In genomic region chr3:79329691-79330315, GRCm38 (mm10) we compare ENCODE assay signal across 28 mouse cellular contexts. TPM values are rescaled to one million over a fixed set of nuclear protein-coding genes. Genes with fewer than 3 reads are reported as not detected.
DNase-seq lines count a peak whose midpoint lies in the region; ATAC-seq and TF ChIP-seq lines count a peak whose summit lies in the region.
"Had no signal": no experiment of that assay in that cellular context is flagged by ENCODE, and none has a peak within 500 bp of the region (broad histone marks: within the 10 kb centered on the region; RNA-seq: fewer than 3 reads in every experiment).

No protein-coding gene starts in this region.

- peaks cover 35% of the 10 kb centered on the region for H3K4me1 ChIP-seq in forebrain, embryonic 10.5 days
- H3K4me1 ChIP-seq in forebrain, postnatal 0 days (ENCODE audit: insufficient read depth): peaks cover 2% of the 10 kb centered on the region
- peaks cover 4% of the 10 kb centered on the region; the same call in 1 of the 2 replicates for H3K4me1 ChIP-seq in midbrain, embryonic 16.5 days (ENCODE audit: control insufficient read depth, insufficient read depth, low read length)
- 0 out of 2 replicates have a peak, but pooled peaks cover 3% of the 10 kb centered on the region for H3K4me1 ChIP-seq in midbrain, postnatal 0 days (ENCODE audit: insufficient read depth, low read length)
- peaks cover 41% of the 10 kb centered on the region for H3K4me1 ChIP-seq in limb, embryonic 12.5 days (replicated peaks)

- TF ChIP-seq CTCF in forebrain, postnatal 0 days (IDR thresholded peaks at IDR 0.05; ENCODE audit: low read depth): no peak
- no peak for TF ChIP-seq CTCF in midbrain, postnatal 0 days (IDR thresholded peaks at IDR 0.05)

- no peak for DNase-seq in forebrain, embryonic 10.5 days (ENCODE audit: extremely low spot score, low spot score)
- DNase-seq in forebrain, postnatal 0 days: no peak
- no peak for DNase-seq in midbrain, postnatal 0 days (ENCODE audit: low spot score)
- DNase-seq in thymus, postnatal 10 days (ENCODE audit: low spot score in 2 of 2): no peak
- no peak for DNase-seq in spleen, adult 18-20 months
- DNase-seq: adrenal gland, postnatal 14 days; cerebellum, adult 11-12 months; gastrocnemius, postnatal 25 days; heart, postnatal 10 days; kidney, adult 2 months; kidney, postnatal 10 days; lung, adult 2 months; lung, postnatal 4 days; right cerebral cortex, adult 18-20 months; thymus, adult 2 months had no signal

- H3K9ac ChIP-seq in forebrain, postnatal 0 days: no peak overlapping the region
- no peak overlapping the region for H3K9ac ChIP-seq in midbrain, embryonic 16.5 days (ENCODE audit: low read depth, low read length)
- H3K9ac ChIP-seq in midbrain, postnatal 0 days (replicated peaks; ENCODE audit: low read length, poor library complexity, severe bottlenecking): no peak overlapping the region
- H3K9ac ChIP-seq in limb, embryonic 12.5 days (replicated peaks): no peak overlapping the region
- H3K9ac ChIP-seq: neural tube, embryonic 13.5 days had no signal

- 14% methylated on average over 8 of the region's 8 CpGs for WGBS in forebrain, embryonic 10.5 days
- 25% methylated on average over 8 of the region's 8 CpGs for WGBS in forebrain, postnatal 0 days
- WGBS in midbrain, embryonic 16.5 days: 19% methylated on average over 8 of the region's 8 CpGs
- WGBS in midbrain, postnatal 0 days: 29% methylated on average over 8 of the region's 8 CpGs
- WGBS in limb, embryonic 12.5 days: 22% methylated on average over 8 of the region's 8 CpGs

- H3K27me3 ChIP-seq in forebrain, embryonic 10.5 days (ENCODE audit: poor library complexity, severe bottlenecking): no peaks in the 10 kb centered on the region
- H3K27me3 ChIP-seq in forebrain, postnatal 0 days (ENCODE audit: insufficient read depth, low read length): no peaks in the 10 kb centered on the region; the same call in 1 of the 2 replicates
- H3K27me3 ChIP-seq in midbrain, embryonic 16.5 days (ENCODE audit: control insufficient read depth, insufficient read depth, low read depth, low read length): no peaks in the 10 kb centered on the region
- no peaks in the 10 kb centered on the region for H3K27me3 ChIP-seq in midbrain, postnatal 0 days (ENCODE audit: insufficient read depth, low read length)
- no peaks in the 10 kb centered on the region for H3K27me3 ChIP-seq in limb, embryonic 12.5 days
- H3K27me3 ChIP-seq: neural tube, embryonic 13.5 days had no signal

- H3K4me3 ChIP-seq in forebrain, embryonic 10.5 days: no peak overlapping the region
- no peak overlapping the region for H3K4me3 ChIP-seq in forebrain, postnatal 0 days (ENCODE audit: low read depth, low read length)
- H3K4me3 ChIP-seq in midbrain, embryonic 16.5 days (ENCODE audit: low read depth, low read length): no peak overlapping the region
- H3K4me3 ChIP-seq in midbrain, postnatal 0 days (ENCODE audit: low read depth, low read length): no peak overlapping the region
- no peak overlapping the region for H3K4me3 ChIP-seq in limb, embryonic 12.5 days (replicated peaks)
- H3K4me3 ChIP-seq: midbrain, embryonic 10.5 days; neural tube, embryonic 13.5 days had no signal

- H3K4me2 ChIP-seq in forebrain, postnatal 0 days (ENCODE audit: low read depth): no peak overlapping the region
- no peak overlapping the region for H3K4me2 ChIP-seq in midbrain, embryonic 16.5 days (ENCODE audit: low read length)
- H3K4me2 ChIP-seq in midbrain, postnatal 0 days (ENCODE audit: low read depth, low read length, poor library complexity, severe bottlenecking): no peak overlapping the region
- no peak overlapping the region; the same call in 1 of the 2 replicates for H3K4me2 ChIP-seq in limb, embryonic 12.5 days
- H3K4me2 ChIP-seq: heart, embryonic 11.5 days; liver, embryonic 11.5 days; neural tube, embryonic 13.5 days had no signal

- no peaks in the 10 kb centered on the region for H3K9me3 ChIP-seq in forebrain, embryonic 10.5 days
- H3K9me3 ChIP-seq in forebrain, postnatal 0 days (ENCODE audit: low read length): no peaks in the 10 kb centered on the region
- no peaks in the 10 kb centered on the region for H3K9me3 ChIP-seq in midbrain, embryonic 16.5 days (replicated peaks; ENCODE audit: control insufficient read depth, low read length, poor library complexity, severe bottlenecking)
- no peaks in the 10 kb centered on the region for H3K9me3 ChIP-seq in midbrain, postnatal 0 days (ENCODE audit: low read length)
- no peaks in the 10 kb centered on the region for H3K9me3 ChIP-seq in limb, embryonic 12.5 days
- H3K9me3 ChIP-seq: G1E; midbrain, embryonic 10.5 days; neural tube, embryonic 13.5 days had no signal

- peak overlapping the region; percentile 56; the same call in 1 of the 2 replicates for H3K27ac ChIP-seq in forebrain, embryonic 10.5 days
- H3K27ac ChIP-seq in forebrain, postnatal 0 days (ENCODE audit: low read depth, low read length): no peak overlapping the region
- no peak overlapping the region for H3K27ac ChIP-seq in midbrain, embryonic 16.5 days (ENCODE audit: low read length)
- no peak overlapping the region for H3K27ac ChIP-seq in midbrain, postnatal 0 days (ENCODE audit: low read depth, low read length)
- H3K27ac ChIP-seq in limb, embryonic 12.5 days: peak overlapping the region; percentile 78
- H3K27ac ChIP-seq: midbrain, embryonic 10.5 days; neural tube, embryonic 13.5 days had no signal

- H3K36me3 ChIP-seq in forebrain, embryonic 10.5 days (replicated peaks): no peaks in the 10 kb centered on the region
- no peaks in the 10 kb centered on the region for H3K36me3 ChIP-seq in forebrain, postnatal 0 days (ENCODE audit: insufficient read depth)
- no peaks in the 10 kb centered on the region for H3K36me3 ChIP-seq in midbrain, embryonic 16.5 days (ENCODE audit: control insufficient read depth, insufficient read depth, low read length)
- H3K36me3 ChIP-seq in midbrain, postnatal 0 days (ENCODE audit: insufficient read depth, low read length): no peaks in the 10 kb centered on the region
- H3K36me3 ChIP-seq in limb, embryonic 12.5 days: no peaks in the 10 kb centered on the region
- H3K36me3 ChIP-seq: G1E; midbrain, embryonic 10.5 days; neural tube, embryonic 13.5 days had no signal

- ATAC-seq in forebrain, postnatal 0 days: no peak
- 0 out of 2 replicates have a peak, but pooled peaks have one; percentile 25 for ATAC-seq in midbrain, embryonic 16.5 days
- no peak for ATAC-seq in midbrain, postnatal 0 days (ENCODE audit: low FRiP score)
- no peak for ATAC-seq in limb, embryonic 12.5 days (ENCODE audit: insufficient number of reproducible peaks, insufficient read depth, low FRiP score, low TSS enrichment, low read depth)
- ATAC-seq: activated CD4-positive, CD25-positive, alpha-beta regulatory T cell, adult 4 months had no signal

RNA-seq across cellular contexts. Expression of gene Gm17359, which starts 6.7 kb away (rescaled TPM):
- not detected in 2 replicates for polyA plus RNA-seq in forebrain, embryonic 10.5 days (2016; fragmentation: Nextera tagmentation; extraction: Ambion mirVana)
- not detected in 2 replicates for total RNA-seq in forebrain, postnatal 0 days (2014; rRNA removed)
- not detected in 2 replicates for polyA plus RNA-seq in forebrain, postnatal 0 days (2015; fragmentation: Nextera tagmentation; extraction: Ambion mirVana)
- 0.25 TPM in 1 of 2 replicates, not detected in the other for polyA plus RNA-seq in midbrain, embryonic 16.5 days (2015; fragmentation: Nextera tagmentation; extraction: Ambion mirVana)
- not detected in 2 replicates for total RNA-seq in midbrain, postnatal 0 days (2014; rRNA removed)
- not detected in 2 replicates for polyA plus RNA-seq in midbrain, postnatal 0 days (2015; fragmentation: Nextera tagmentation; extraction: Ambion mirVana)
- polyA plus RNA-seq in limb, embryonic 12.5 days (2016; fragmentation: Nextera tagmentation; extraction: Ambion mirVana): not detected in 2 replicates
- total RNA-seq: adrenal gland, postnatal 14 days; G1E; gastrocnemius, postnatal 25 days; heart, postnatal 10 days; layer of hippocampus, adult 18-20 months; layer of hippocampus, postnatal 25 days; left cerebral cortex, postnatal 10 days had no signal
- polyA plus RNA-seq: activated CD4-positive, CD25-positive, alpha-beta regulatory T cell, adult 4 months; forebrain, embryonic 11.5 days; G1E; heart, embryonic 11.5 days; hindbrain, embryonic 11.5 days; liver, embryonic 11.5 days; lung, adult 2 months; neural tube, embryonic 13.5 days had no signal

RNA-seq across cellular contexts. Expression of gene Rapgef2, which starts 43.5 kb away (rescaled TPM):
- 4.4 and 5.2 TPM in 2 replicates for polyA plus RNA-seq in forebrain, embryonic 10.5 days (2016; fragmentation: Nextera tagmentation; extraction: Ambion mirVana)
- total RNA-seq in forebrain, postnatal 0 days (2014; rRNA removed): 46.9 and 61.5 TPM in 2 replicates
- 5.4 and 8.9 TPM in 2 replicates for polyA plus RNA-seq in forebrain, postnatal 0 days (2015; fragmentation: Nextera tagmentation; extraction: Ambion mirVana)
- polyA plus RNA-seq in midbrain, embryonic 16.5 days (2015; fragmentation: Nextera tagmentation; extraction: Ambion mirVana): 15.5 and 15.6 TPM in 2 replicates
- 56.9 and 60.4 TPM in 2 replicates for total RNA-seq in midbrain, postnatal 0 days (2014; rRNA removed)
- 9.6 and 9.7 TPM in 2 replicates for polyA plus RNA-seq in midbrain, postnatal 0 days (2015; fragmentation: Nextera tagmentation; extraction: Ambion mirVana)
- 9.8 and 10.4 TPM in 2 replicates for polyA plus RNA-seq in limb, embryonic 12.5 days (2016; fragmentation: Nextera tagmentation; extraction: Ambion mirVana)

Comparison
In these comparisons a context has a peak if more than half of its experiments do, and no peak if none do; other contexts are left out.
1. H3K27ac ChIP-seq: peak in forebrain, embryonic 10.5 days (single experiment) and limb, embryonic 12.5 days (single experiment); none in forebrain, postnatal 0 days (single experiment), midbrain, embryonic 16.5 days (single experiment) and midbrain, postnatal 0 days (single experiment).